Mouse (Mus musculus) urinary bladder, postnatal 10 days (tissue): ENCODE measurements at regions not wholly inside any gene's neighbourhood (a gene's known extent, or its start where the extent isn't known, plus 50 kb on each side); places are given as distances from the start of the nearest gene placed in this dataset.
A peak's percentile ranks its signal among the peaks of the same experiment; 100 is the strongest.

Experiments
- DNase-seq: peaks from one replicate; pipeline ENCODE4 v3.0.0; 2022; ENCODE audit warnings: low spot score

- DNase-seq = no peak
Measured at GRCm38 (mm10) chr8:9048116-9048515, 357.8 kb upstream of the Arglu1 start.

DNA sequence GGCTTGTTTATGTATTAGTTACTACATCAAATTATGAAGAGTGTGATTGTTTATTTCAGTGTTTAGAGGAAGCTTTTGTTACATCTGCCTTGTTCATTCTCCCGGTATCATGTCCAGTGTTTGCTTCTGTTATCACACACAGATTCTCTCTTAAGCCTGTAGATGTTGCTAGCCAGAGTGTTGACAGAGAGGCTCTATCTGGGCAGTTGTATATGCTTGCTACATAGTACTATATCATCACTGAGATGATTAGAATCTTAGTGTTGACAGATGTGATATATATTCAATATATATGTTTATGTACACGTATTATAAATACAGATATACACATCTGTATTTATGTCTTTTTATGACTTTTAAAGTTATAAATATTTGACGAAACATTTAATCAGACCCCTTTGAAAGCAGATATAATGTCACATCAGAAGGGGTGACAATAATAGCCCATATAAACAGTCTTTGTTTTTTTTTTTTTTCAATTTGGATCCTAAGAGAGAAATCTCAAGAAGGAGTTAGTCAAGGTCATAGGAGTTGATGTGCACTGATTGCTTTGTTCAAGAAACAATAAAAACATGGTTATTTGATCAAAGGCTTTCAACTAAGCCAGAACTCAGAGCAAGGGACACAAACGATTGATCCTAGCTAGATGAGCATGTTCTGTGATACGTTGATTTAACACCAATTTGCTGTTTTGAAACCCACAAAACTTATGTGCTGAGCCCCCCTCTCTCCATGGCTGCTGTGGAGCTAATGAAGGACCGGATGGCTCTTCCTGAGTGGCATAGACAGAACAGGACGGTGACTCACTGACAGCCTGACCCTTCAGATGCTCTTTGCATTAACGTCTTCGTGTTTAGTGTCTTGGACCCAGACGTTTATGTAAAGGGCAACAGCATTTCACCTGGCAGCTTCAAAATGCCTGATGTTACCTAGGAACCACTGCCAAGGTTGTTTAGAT, 352.8 kb upstream of the Arglu1 start:
- DNase-seq = no peak

- DNase-seq = no peak
Measured at GRCm38 (mm10) chr8:9029156-9029555, 338.8 kb upstream of the Arglu1 start.

DNA sequence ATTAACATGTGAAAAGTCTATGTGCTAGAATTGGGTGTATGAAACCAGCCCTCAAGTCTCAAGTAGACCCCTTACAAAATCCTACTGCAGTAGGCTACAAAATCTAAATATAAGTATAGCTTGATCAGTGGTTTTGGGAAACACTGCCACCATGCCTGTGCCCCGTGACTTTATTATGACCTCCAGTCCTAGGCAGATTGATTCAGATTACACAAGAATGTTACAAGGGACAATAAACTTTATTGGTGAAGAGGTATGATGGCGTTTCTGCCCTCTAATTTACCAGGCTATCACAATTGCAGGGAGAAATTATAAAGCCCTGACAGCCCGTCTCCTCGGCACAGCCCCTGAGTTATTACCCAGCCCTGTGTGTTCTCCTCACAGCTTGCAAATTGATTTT, 337.4 kb upstream of the Arglu1 start:
- DNase-seq = no peak

DNA sequence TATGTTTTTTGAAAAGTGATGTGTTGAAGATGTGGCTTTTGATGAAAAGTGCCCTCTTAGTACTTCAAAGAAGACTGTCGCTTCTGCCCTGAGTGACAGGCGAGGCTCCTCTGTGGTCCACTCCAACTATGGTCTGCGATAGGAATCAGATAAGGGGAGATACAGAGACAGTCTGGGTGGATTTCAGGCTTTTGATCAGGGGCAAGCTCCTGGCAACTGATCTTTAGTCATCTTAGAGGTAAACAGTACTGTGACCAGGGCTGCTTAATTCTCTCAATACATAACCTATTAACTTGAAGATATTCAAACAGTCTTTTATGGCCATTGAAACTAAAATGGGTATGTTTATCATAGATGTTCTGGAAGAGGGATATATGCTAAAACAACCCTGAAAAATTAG, 335.6 kb upstream of the Arglu1 start:
- no peak for DNase-seq

GRCm38 (mm10) chr8:9025378-9025777, 335.1 kb upstream of the Arglu1 start:
- no peak for DNase-seq

GRCm38 (mm10) chr8:9020744-9021143, 330.4 kb upstream of the Arglu1 start:
- DNase-seq = no peak

GRCm38 (mm10) chr8:9020180-9020579, 329.9 kb upstream of the Arglu1 start:
- no peak for DNase-seq

DNA sequence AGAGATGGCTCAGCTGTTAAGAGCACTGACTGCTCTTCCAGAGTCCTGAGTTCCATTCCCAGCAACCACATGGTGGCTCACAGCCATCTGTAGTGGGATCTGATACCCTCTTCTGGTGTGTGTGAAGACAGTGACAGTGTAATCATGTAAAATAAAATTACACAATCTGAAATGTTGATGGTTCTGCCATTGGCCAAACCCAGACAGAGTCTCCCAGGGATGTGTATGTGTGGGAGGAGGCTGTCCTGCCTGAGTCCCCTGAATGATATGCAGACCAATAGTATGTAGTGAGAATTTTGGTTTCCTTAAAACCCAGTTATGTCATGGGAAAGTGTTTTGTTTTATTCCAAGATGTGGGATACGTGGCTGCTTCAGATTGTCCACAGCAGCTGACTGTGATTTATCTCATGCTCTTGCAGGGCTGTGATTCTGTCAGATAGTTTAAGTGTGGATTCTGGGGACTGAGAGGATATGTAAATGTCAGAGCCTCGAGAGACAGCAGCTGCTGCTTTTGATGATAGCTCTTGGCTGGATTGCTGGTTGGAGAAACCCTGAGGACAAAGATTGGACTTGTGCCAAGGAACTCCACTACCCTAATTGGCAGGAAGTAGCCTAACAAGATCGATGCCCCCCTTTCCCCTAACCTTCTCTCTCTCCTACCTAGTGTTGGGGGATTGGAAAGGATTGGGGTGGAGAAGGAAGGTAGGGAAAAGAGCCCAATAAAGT, 321.6 kb upstream of the Arglu1 start:
- DNase-seq = no peak

- DNase-seq = no peak
Measured at GRCm38 (mm10) chr8:9008006-9008780, 317.9 kb upstream of the Arglu1 start.

DNA sequence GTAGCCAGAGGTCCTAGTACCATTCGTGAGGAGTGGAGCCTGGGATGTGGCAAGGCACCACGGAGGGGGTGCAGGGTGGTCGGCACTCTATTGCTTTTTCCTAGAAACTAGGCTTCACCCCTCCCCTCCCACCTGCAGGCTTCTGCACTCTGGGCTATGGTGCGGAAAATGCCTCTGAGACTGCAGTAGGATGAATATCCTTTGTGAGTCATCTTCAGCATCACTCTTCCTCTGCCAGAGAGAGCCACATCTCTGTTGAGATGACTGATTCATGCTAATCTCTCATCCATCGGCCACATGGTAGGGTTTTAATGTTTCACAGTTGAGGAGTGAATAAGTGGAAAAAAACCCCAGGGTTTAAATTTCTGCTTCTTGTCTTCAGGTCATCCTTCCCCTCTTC, 309.6 kb upstream of the Arglu1 start:
- DNase-seq = no peak

- DNase-seq = no peak
Measured at GRCm38 (mm10) chr8:8997621-8998020, 307.3 kb upstream of the Arglu1 start.

- DNase-seq = no peak
Measured at GRCm38 (mm10) chr8:8994596-8995189, 304.4 kb upstream of the Arglu1 start.

GRCm38 (mm10) chr8:8994008-8994407, 303.7 kb upstream of the Arglu1 start:
- DNase-seq = no peak

GRCm38 (mm10) chr8:8992461-8993032, 302.2 kb upstream of the Arglu1 start:
- DNase-seq = peak; percentile 55

GRCm38 (mm10) chr8:8991026-8991425, 300.7 kb upstream of the Arglu1 start:
- DNase-seq = no peak

DNA sequence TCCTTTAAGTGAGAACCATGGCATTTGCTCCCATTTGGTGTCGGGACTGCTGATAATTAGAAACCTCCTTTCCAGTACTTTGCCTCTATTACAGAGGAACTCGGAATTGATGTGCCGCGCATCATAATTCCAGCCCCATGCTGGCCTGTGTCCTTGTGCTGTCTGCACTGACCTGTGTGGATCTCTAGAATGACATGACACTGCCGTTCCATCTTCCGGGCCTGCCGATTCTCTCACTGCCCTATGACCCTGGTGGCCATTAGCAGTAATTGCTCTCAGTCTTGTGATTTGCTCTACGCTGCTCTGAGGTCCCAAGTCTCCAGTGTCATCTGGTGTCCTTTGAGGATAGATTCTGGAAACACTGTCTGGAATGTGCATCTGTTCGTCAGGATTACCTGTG, 295.7 kb upstream of the Arglu1 start:
- no peak for DNase-seq

- DNase-seq = no peak
Measured at GRCm38 (mm10) chr8:8985395-8985794, 295.1 kb upstream of the Arglu1 start.

GRCm38 (mm10) chr8:8984829-8985251, 294.5 kb upstream of the Arglu1 start:
- no peak for DNase-seq

DNA sequence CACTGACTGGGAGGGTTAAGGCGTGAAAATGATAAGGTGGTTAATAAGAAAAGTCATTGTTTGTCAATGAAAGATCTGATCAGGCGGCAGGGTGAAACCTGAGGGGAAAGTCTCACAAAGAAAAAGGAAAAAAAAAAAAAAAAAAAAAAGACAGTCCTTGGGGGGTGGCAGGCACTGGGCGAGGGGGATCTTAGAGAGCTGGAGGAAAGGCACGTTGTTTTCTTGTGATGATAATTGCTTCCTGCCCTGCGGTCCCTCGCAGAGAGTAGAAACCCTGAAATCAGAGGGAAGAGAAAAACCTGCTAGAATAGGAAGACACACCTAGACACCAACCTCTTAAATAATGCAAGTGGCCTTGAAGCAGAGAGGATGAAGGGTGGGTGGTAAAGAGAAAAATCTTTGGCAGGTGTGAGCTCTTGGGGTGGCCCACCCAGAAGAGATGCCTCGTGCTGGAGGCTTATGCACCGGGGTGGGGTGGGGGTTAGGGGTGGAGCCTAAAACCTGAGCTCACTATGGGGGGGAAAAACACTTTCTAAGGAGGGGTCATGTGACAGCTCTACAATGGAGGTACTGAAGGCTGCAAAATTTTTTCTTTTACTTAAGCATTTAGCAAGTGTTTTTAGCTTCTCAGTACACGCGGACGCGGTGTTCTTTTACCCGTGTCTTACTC, 294.0 kb upstream of the Arglu1 start:
- no peak for DNase-seq

DNA sequence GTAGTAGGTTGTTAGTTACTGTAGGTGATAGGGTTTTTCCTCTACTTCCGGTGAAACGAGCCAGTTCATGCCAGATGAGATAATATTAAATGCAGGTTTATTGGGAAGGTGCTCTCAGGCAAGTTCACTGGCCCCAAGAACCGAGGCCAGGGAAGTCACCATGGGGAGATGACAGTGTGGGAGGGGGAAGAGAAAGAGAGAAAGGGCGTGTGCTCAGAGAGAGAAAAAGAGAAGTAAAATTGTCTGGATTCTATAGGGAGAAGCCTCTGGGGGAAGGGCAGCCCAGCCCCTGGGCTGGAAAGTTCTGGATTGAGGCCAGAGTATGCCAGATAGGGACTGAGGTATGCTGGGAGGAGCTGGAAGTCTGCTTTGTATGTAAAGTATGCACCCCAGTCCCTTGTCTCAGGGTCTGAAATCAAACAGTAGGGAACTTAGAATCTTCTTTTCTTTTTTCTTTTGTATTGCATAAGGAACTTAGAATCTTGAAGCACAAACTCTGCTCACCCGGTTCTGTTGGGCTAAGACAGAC, 292.9 kb upstream of the Arglu1 start:
- DNase-seq = no peak
